Mouse (Mus musculus): ENCODE data around the gene Uso1. TPM values are rescaled to one million over a fixed set of nuclear protein-coding genes. Genes with fewer than 3 reads are reported as not detected.

Gene Uso1
- total RNA-seq, 1 experiment = 51.6 TPM

DNA sequence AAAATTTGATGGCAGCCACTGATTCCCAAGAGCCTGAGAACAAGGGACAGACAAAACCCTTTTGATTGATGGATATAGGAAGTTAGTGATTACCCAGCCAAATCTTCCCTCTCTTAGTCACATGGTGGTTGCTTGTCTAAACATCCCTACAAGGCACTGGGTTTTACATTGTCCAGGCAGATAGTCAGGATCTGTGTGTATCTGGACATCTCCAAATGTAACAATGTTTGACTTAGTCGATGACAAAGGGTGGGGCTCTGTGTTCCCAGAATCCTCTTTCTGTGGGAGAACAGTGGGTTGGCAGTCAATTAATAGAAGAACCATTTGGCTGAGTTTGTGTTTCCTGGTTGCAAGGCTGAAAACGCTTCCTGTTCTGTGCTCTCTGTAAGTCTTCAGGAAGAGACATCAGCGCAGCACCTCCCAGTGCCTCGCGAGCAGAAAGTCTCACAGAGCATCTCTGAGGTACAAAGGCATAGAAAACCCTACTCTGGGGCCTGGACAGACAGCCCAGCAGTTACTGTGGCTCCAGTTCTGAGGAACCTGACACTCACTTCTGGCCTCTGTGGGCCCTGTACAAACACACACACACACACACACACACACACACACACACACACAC, 97.3 kb downstream of the Uso1 start:
- no peak for TF ChIP-seq ZC3H11A (IDR thresholded peaks at IDR 0.05; ENCODE audit: borderline replicate concordance, low read depth, low read length)
- TF ChIP-seq HCFC1 (IDR thresholded peaks at IDR 0.05; ENCODE audit: borderline replicate concordance, insufficient read depth, low read length) = no peak
- no peak for TF ChIP-seq ZNF384 (IDR thresholded peaks at IDR 0.05; ENCODE audit: low read depth, low read length)
- no peak for TF ChIP-seq MAFK (IDR thresholded peaks at IDR 0.05; ENCODE audit: insufficient read depth, low read depth, low read length)
- TF ChIP-seq CHD2 (IDR thresholded peaks at IDR 0.05; ENCODE audit: low read depth, low read length) = no peak
- Histone ChIP-seq H3K4me3 (ENCODE audit: insufficient read depth in 1 of 2, low read depth in 1 of 2, low read length in 2 of 2, poor library complexity in 1 of 2, severe bottlenecking in 1 of 2) (no peak overlapping the region), H3K9me3 (ENCODE audit: control insufficient read depth, insufficient read depth, low read depth, low read length) (no peaks in the 10 kb centered on the region), H3K27ac (ENCODE audit: insufficient read depth, low read depth, low read length, poor library complexity, severe bottlenecking) (no peak overlapping the region), H3K4me1 (ENCODE audit: control insufficient read depth in 2 of 2, insufficient read depth in 2 of 2, low read length in 2 of 2, poor library complexity in 1 of 2) (peaks cover 0 to 9% of the 10 kb centered on the region in 2 experiments; a peak in 1 of 4 replicates), H3K9ac (ENCODE audit: insufficient read depth, low read depth, low read length, poor library complexity, severe bottlenecking) (no peak overlapping the region), H3K36me3 (ENCODE audit: control insufficient read depth, insufficient read depth, low read length, poor library complexity, severe bottlenecking) (no peaks in the 10 kb centered on the region; the same call in 1 of the 2 replicates)
- DNase-seq (ENCODE audit: low read depth, low spot score) = no peak
- in situ Hi-C loops (cut with MboI; ENCODE audit: low sequenced_read_pairs in 2 of 2, unreplicated experiment in 2 of 2) = no loop called here

- Histone ChIP-seq H3K4me1 (ENCODE audit: control insufficient read depth in 2 of 2, insufficient read depth in 2 of 2, low read length in 2 of 2, poor library complexity in 1 of 2) (peaks cover 0 to 5% of the 10 kb centered on the region in 2 experiments; a peak in 1 of 4 replicates), H3K27ac (ENCODE audit: insufficient read depth, low read depth, low read length, poor library complexity, severe bottlenecking) (no peak overlapping the region), H3K9ac (ENCODE audit: insufficient read depth, low read depth, low read length, poor library complexity, severe bottlenecking) (peak overlapping the region; percentile 52), H3K36me3 (ENCODE audit: control insufficient read depth, insufficient read depth, low read length, poor library complexity, severe bottlenecking) (no peaks in the 10 kb centered on the region), H3K4me3 (ENCODE audit: insufficient read depth in 1 of 2, low read depth in 1 of 2, low read length in 2 of 2, poor library complexity in 1 of 2, severe bottlenecking in 1 of 2) (peak overlapping the region; percentile 34 to 52; a peak in 3 of 4 replicates), H3K9me3 (ENCODE audit: control insufficient read depth, insufficient read depth, low read depth, low read length) (no peaks in the 10 kb centered on the region)
- peak; percentile 69 for DNase-seq (ENCODE audit: low read depth, low spot score)
- in situ Hi-C loops (cut with MboI; ENCODE audit: low sequenced_read_pairs in 2 of 2, unreplicated experiment in 2 of 2) = no loop called here
- TF ChIP-seq ZNF384 (IDR thresholded peaks at IDR 0.05; ENCODE audit: low read depth, low read length) (0 out of 2 replicates have a peak, but pooled peaks have one; percentile 7), ZC3H11A (IDR thresholded peaks at IDR 0.05; ENCODE audit: borderline replicate concordance, low read depth, low read length) (peak; percentile 73), CHD2 (IDR thresholded peaks at IDR 0.05; ENCODE audit: low read depth, low read length) (no peak)
Observed at GRCm38 (mm10) chr5:92239333-92240232, 101.8 kb downstream of the Uso1 start.

DNA sequence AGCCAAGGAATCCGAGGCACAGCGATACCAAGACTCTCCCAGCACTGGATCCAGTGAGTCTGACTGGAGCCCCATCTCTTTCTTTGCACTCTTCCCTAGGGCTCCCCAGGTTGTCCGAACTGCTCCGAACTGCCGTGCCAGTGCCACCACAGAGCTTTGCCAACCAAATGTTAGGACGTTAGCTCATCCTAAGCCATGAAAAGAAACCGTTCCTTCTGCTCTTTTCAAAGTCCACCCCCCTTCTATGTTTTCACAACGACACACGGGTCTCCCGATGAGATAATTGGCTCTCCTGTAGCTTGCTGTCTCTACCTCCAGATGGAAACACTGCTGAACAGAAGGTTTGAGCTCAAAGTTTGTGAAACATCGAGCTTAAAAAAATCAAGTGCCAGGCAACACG, 103.0 kb downstream of the Uso1 start:
- DNase-seq (ENCODE audit: low read depth, low spot score) = no peak
- TF ChIP-seq HCFC1 (IDR thresholded peaks at IDR 0.05; ENCODE audit: borderline replicate concordance, insufficient read depth, low read length) (no peak), ZC3H11A (IDR thresholded peaks at IDR 0.05; ENCODE audit: borderline replicate concordance, low read depth, low read length) (no peak), MAFK (IDR thresholded peaks at IDR 0.05; ENCODE audit: insufficient read depth, low read depth, low read length) (no peak), ZNF384 (IDR thresholded peaks at IDR 0.05; ENCODE audit: low read depth, low read length) (no peak), CHD2 (IDR thresholded peaks at IDR 0.05; ENCODE audit: low read depth, low read length) (no peak)
- peaks cover 0 to 5% of the 10 kb centered on the region in 2 experiments; a peak in 1 of 4 replicates for H3K4me1 ChIP-seq (ENCODE audit: control insufficient read depth in 2 of 2, insufficient read depth in 2 of 2, low read length in 2 of 2, poor library complexity in 1 of 2)
- no peaks in the 10 kb centered on the region for H3K36me3 ChIP-seq (ENCODE audit: control insufficient read depth, insufficient read depth, low read length, poor library complexity, severe bottlenecking)
- in situ Hi-C loops (cut with MboI; ENCODE audit: low sequenced_read_pairs in 2 of 2, unreplicated experiment in 2 of 2) = no loop called here
- no peaks in the 10 kb centered on the region for H3K9me3 ChIP-seq (ENCODE audit: control insufficient read depth, insufficient read depth, low read depth, low read length)
- no peak overlapping the region for H3K4me3 ChIP-seq (ENCODE audit: insufficient read depth in 1 of 2, low read depth in 1 of 2, low read length in 2 of 2, poor library complexity in 1 of 2, severe bottlenecking in 1 of 2)
- no peak overlapping the region for H3K9ac ChIP-seq (ENCODE audit: insufficient read depth, low read depth, low read length, poor library complexity, severe bottlenecking)
- H3K27ac ChIP-seq (ENCODE audit: insufficient read depth, low read depth, low read length, poor library complexity, severe bottlenecking) = no peak overlapping the region

GRCm38 (mm10) chr5:92244900-92245299, 107.2 kb downstream of the Uso1 start:
- no peaks in the 10 kb centered on the region for H3K9me3 ChIP-seq (ENCODE audit: control insufficient read depth, insufficient read depth, low read depth, low read length)
- in situ Hi-C loops (cut with MboI; ENCODE audit: low sequenced_read_pairs in 2 of 2, unreplicated experiment in 2 of 2) = no loop called here
- no peaks in the 10 kb centered on the region for H3K36me3 ChIP-seq (ENCODE audit: control insufficient read depth, insufficient read depth, low read length, poor library complexity, severe bottlenecking)
- DNase-seq (ENCODE audit: low read depth, low spot score) = no peak
- no peak overlapping the region for H3K9ac ChIP-seq (ENCODE audit: insufficient read depth, low read depth, low read length, poor library complexity, severe bottlenecking)
- TF ChIP-seq ZNF384 (IDR thresholded peaks at IDR 0.05; ENCODE audit: low read depth, low read length) = no peak
- TF ChIP-seq ZC3H11A (IDR thresholded peaks at IDR 0.05; ENCODE audit: borderline replicate concordance, low read depth, low read length) = no peak
- TF ChIP-seq CHD2 (IDR thresholded peaks at IDR 0.05; ENCODE audit: low read depth, low read length) = no peak
- no peak for TF ChIP-seq MAFK (IDR thresholded peaks at IDR 0.05; ENCODE audit: insufficient read depth, low read depth, low read length)
- no peak for TF ChIP-seq HCFC1 (IDR thresholded peaks at IDR 0.05; ENCODE audit: borderline replicate concordance, insufficient read depth, low read length)
- H3K4me1 ChIP-seq (ENCODE audit: control insufficient read depth in 2 of 2, insufficient read depth in 2 of 2, low read length in 2 of 2, poor library complexity in 1 of 2) = 0 out of 4 replicates have a peak, but pooled peaks cover 0 to 2% of the 10 kb centered on the region in 2 experiments
- no peak overlapping the region for H3K4me3 ChIP-seq (ENCODE audit: insufficient read depth in 1 of 2, low read depth in 1 of 2, low read length in 2 of 2, poor library complexity in 1 of 2, severe bottlenecking in 1 of 2)
- H3K27ac ChIP-seq (ENCODE audit: insufficient read depth, low read depth, low read length, poor library complexity, severe bottlenecking) = no peak overlapping the region

All from ES-E14 (cell line).